Mouse (Mus musculus) limb, embryonic 11.5 days (tissue): ENCODE measurements at regions not wholly inside any gene's neighbourhood (a gene's known extent, or its start where the extent isn't known, plus 50 kb on each side); places are given as distances from the start of the nearest gene placed in this dataset.

ENCODE experiments used
- ATAC-seq: fragments of 200-750 bp; cut with Nextera tagmentation; 2 replicates; pipeline ENCODE4 v1.8.0; 2017; ENCODE audit warnings: low read depth; ENCODE audit not compliant: insufficient number of reproducible peaks, low FRiP score, low TSS enrichment
- DNase-seq: peaks from one replicate; pipeline ENCODE4 v3.0.0-alpha.2; 2015; ENCODE audit warnings: low spot score
- H3K27ac ChIP-seq: fragments of 300-500 bp; sonication (generic); replicated peaks from 2 replicates; pipeline ENCODE4 v1.5.1; 2014; ENCODE audit warnings: low read depth, mild to moderate bottlenecking, low read length
- H3K27me3 ChIP-seq: fragments of 300-500 bp; sonication (generic); 2 replicates; pipeline ENCODE4 v1.6.1; 2014; ENCODE audit warnings: mild to moderate bottlenecking, low read length, mixed read lengths; ENCODE audit not compliant: control insufficient read depth, insufficient read depth
- H3K36me3 ChIP-seq: fragments of 300-500 bp; sonication (generic); 2 replicates; pipeline ENCODE4 v1.6.1; 2014; ENCODE audit warnings: mild to moderate bottlenecking, low read length, moderate library complexity, mixed read lengths; ENCODE audit not compliant: control insufficient read depth, insufficient read depth
- H3K4me1 ChIP-seq: fragments of 300-500 bp; sonication (generic); 2 replicates; pipeline ENCODE4 v1.6.1; 2014; ENCODE audit warnings: low read length, mixed read lengths; ENCODE audit not compliant: control insufficient read depth, insufficient read depth
- H3K4me2 ChIP-seq: fragments of 300-500 bp; sonication (generic); 2 replicates; pipeline ENCODE4 v1.6.1; 2014; ENCODE audit warnings: low read depth, mild to moderate bottlenecking, moderate library complexity; ENCODE audit not compliant: severe bottlenecking
- H3K4me3 ChIP-seq: fragments of 300-500 bp; sonication (generic); 2 replicates; pipeline ENCODE4 v1.5.1; 2014; ENCODE audit warnings: low read depth, low read length
- H3K9ac ChIP-seq: fragments of 300-500 bp; sonication (generic); 2 replicates; pipeline ENCODE4 v1.6.1; 2014; ENCODE audit warnings: mild to moderate bottlenecking, low read length
- H3K9me3 ChIP-seq: fragments of 300-500 bp; sonication (generic); 2 replicates; pipeline ENCODE4 v1.6.1; 2016; ENCODE audit warnings: low read length; ENCODE audit not compliant: control insufficient read depth
- WGBS: fragments of 180-500 bp; shearing (Covaris S2); extraction: QIAGEN DNeasy Blood & Tissue Kit; methylation state at CpG from one replicate; pipeline ENCODE4 v1.1.7; 2014; 5-methylcytosine and 5-hydroxymethylcytosine counted together

- H3K9me3 ChIP-seq = no peaks in the 10 kb centered on the region
- peaks cover 6% of the 10 kb centered on the region; the same call in 1 of the 2 replicates for H3K4me1 ChIP-seq
- H3K27ac ChIP-seq = no peak overlapping the region
- H3K4me3 ChIP-seq = no peak overlapping the region
- H3K4me2 ChIP-seq = no peak overlapping the region
- DNase-seq = peak; percentile 55
- 27% methylated on average over 7 of the region's 7 CpGs for WGBS
- H3K9ac ChIP-seq = no peak overlapping the region
- ATAC-seq = 0 out of 2 replicates have a peak, but pooled peaks have one; percentile 39
- H3K36me3 ChIP-seq = no peaks in the 10 kb centered on the region
- no peaks in the 10 kb centered on the region for H3K27me3 ChIP-seq
Observed at GRCm38 (mm10) chr6:52476907-52477306, 163.3 kb downstream of the Hibadh start.

GRCm38 (mm10) chr6:52477380-52477779 is 162.8 kb downstream of the Hibadh start:
- Histone ChIP-seq H3K4me2 (no peak overlapping the region), H3K36me3 (no peaks in the 10 kb centered on the region), H3K9me3 (no peaks in the 10 kb centered on the region), H3K9ac (no peak overlapping the region), H3K27me3 (no peaks in the 10 kb centered on the region), H3K4me3 (no peak overlapping the region), H3K27ac (no peak overlapping the region), H3K4me1 (peaks cover 6% of the 10 kb centered on the region; the same call in 1 of the 2 replicates)
- DNase-seq = peak; percentile 32
- 67% methylated on average over 7 of the region's 7 CpGs for WGBS
- ATAC-seq = no peak

DNA sequence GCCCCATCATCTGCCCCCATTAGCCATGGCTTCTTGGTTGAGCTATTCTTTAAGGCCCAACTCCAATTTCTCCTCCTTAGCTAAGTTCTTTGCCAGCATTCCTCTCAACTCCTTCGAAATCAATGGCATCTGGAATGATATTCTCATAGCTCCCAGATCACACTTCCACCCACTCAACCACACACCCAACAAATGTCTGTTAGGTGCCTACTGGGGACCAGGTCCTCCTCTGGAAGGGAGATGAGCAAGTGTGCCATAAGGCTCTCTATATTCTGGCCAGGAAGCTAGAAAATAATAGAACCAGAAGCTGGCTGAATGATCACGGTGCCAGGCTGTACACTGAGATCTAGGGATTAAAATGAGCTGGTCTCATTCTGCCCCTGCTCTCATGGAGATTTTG is 161.6 kb downstream of the Hibadh start:
- DNase-seq (no peak), ATAC-seq (no peak)
- Histone ChIP-seq H3K4me1 (peaks cover 6% of the 10 kb centered on the region; the same call in 1 of the 2 replicates), H3K4me3 (no peak overlapping the region), H3K9ac (no peak overlapping the region), H3K4me2 (no peak overlapping the region), H3K36me3 (no peaks in the 10 kb centered on the region), H3K27ac (no peak overlapping the region), H3K9me3 (no peaks in the 10 kb centered on the region), H3K27me3 (no peaks in the 10 kb centered on the region)
- WGBS = 78% methylated on average over 2 of the region's 2 CpGs

GRCm38 (mm10) chr6:52479200-52479599 is 161.0 kb downstream of the Hibadh start:
- no peaks in the 10 kb centered on the region for H3K9me3 ChIP-seq
- no peaks in the 10 kb centered on the region for H3K27me3 ChIP-seq
- H3K9ac ChIP-seq = no peak overlapping the region
- DNase-seq (peak; percentile 39), ATAC-seq (no peak)
- peaks cover 6% of the 10 kb centered on the region; the same call in 1 of the 2 replicates for H3K4me1 ChIP-seq
- H3K36me3 ChIP-seq = no peaks in the 10 kb centered on the region
- H3K4me2 ChIP-seq = no peak overlapping the region
- no peak overlapping the region for H3K4me3 ChIP-seq
- WGBS = 23% methylated on average over 12 of the region's 12 CpGs
- H3K27ac ChIP-seq = no peak overlapping the region

DNA sequence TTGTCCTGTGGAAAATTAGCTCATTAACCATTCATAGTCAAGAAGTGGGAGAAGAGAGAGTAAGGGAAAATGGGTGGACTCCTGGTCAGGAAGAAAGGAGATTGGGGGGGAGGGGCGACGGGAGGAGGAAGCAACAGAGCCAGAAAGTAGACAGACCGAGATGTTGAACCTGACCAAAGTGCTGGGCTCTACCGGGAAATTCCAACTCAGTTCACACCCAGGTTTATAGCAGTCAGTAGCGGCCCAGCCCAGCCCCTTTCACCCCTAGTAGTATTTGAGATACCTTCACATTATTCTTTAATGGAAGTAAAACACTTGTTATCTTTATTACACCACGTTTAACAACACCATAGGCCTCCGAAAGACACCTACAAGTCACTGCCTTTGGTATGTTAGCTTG is 158.2 kb downstream of the Hibadh start:
- no peak for ATAC-seq
- WGBS = 51% methylated on average over 7 of the region's 7 CpGs

GRCm38 (mm10) chr6:52486146-52486545 is 154.0 kb downstream of the Hibadh start:
- ATAC-seq = no peak
- Histone ChIP-seq H3K4me1 (peaks cover 3% of the 10 kb centered on the region; the same call in 1 of the 2 replicates), H3K9ac (no peak overlapping the region), H3K27ac (no peak overlapping the region), H3K4me3 (no peak overlapping the region), H3K9me3 (no peaks in the 10 kb centered on the region), H3K36me3 (no peaks in the 10 kb centered on the region), H3K27me3 (no peaks in the 10 kb centered on the region), H3K4me2 (no peak overlapping the region)
- no peak for DNase-seq
- WGBS = 80% methylated on average over 9 of the region's 9 CpGs

More for the DNA sequence above, 158.2 kb downstream of the Hibadh start:
- Histone ChIP-seq H3K27me3 (no peaks in the 10 kb centered on the region), H3K9me3 (no peaks in the 10 kb centered on the region), H3K27ac (no peak overlapping the region), H3K9ac (no peak overlapping the region), H3K4me1 (peaks cover 9% of the 10 kb centered on the region; the same call in 1 of the 2 replicates), H3K4me2 (no peak overlapping the region), H3K4me3 (no peak overlapping the region), H3K36me3 (no peaks in the 10 kb centered on the region)
- DNase-seq = no peak

DNA sequence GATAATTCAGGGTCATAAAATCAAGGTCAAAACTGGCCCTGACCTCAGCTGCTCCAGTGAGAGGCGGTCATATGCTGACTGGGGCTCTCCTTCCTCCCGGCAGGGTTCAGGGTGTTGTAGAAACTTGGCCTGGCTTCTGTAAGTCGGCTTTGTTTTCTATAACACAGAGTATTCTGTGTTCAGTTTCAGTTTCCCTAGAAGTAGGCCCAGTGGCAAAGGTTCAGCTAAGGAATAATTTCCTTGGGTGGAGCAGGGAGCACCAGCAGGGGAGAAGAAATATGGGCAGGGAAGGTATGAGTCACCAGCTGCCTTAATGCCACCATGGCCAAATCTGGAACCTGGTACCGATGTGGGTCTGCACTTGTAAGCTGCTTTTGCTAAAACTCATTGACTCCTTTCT is 153.5 kb downstream of the Hibadh start:
- no peaks in the 10 kb centered on the region for H3K36me3 ChIP-seq
- H3K4me3 ChIP-seq = no peak overlapping the region
- H3K4me2 ChIP-seq = no peak overlapping the region
- no peak overlapping the region for H3K27ac ChIP-seq
- WGBS = 36% methylated on average over 4 of the region's 4 CpGs
- peaks cover 3% of the 10 kb centered on the region; the same call in 1 of the 2 replicates for H3K4me1 ChIP-seq
- DNase-seq (no peak), ATAC-seq (no peak)
- H3K27me3 ChIP-seq = no peaks in the 10 kb centered on the region
- no peaks in the 10 kb centered on the region for H3K9me3 ChIP-seq
- no peak overlapping the region for H3K9ac ChIP-seq

DNA sequence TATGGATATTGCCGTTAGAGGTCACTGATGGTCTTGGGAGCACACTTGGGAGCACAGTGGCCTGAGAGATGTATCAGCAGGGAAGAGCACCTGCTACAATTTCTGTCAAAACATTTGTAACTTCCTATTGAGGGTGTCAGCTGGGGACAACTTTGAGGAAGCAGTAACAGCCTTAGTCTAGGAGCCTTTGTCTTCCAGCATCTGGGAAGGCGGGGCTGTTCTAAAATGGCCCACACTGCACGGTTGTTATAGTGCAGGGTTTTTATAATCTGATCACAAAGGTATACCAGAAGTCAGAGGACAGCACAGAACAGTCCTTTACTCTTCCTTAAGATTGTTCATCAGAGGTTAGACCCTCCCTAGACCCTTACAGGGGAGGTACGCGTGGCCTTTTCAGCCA is 152.3 kb downstream of the Hibadh start:
- Histone ChIP-seq H3K9me3 (no peaks in the 10 kb centered on the region), H3K9ac (no peak overlapping the region), H3K4me1 (peaks cover 3% of the 10 kb centered on the region; the same call in 1 of the 2 replicates), H3K27ac (no peak overlapping the region), H3K4me3 (no peak overlapping the region), H3K36me3 (no peaks in the 10 kb centered on the region), H3K27me3 (no peaks in the 10 kb centered on the region), H3K4me2 (no peak overlapping the region)
- ATAC-seq (no peak), DNase-seq (no peak)
- WGBS = 86% methylated on average over 5 of the region's 5 CpGs

DNA sequence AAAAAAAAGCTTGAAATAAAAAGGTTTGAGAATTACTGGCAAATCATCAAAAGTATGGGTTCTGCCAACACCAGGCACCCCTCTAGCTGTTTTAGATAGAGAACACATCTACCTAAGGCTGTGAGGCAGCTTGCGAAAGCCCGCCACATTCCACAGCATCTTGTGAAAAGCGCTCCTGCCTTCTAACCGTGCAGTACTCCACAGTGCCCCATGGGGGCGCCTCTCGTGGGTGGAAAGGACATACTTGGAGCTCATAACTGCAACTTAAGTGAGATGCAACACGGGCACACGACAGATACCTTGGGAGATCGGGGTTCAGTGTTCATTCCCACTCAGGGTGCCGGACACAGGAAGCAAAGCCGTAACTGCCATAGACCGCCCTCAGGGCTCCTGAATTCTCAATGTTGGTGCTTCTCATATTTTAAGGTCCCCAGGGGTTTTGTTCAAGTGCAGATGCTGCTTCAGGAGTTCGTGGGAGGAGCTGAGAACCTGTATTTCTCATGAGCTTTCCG is 149.9 kb downstream of the Hibadh start:
- WGBS = 80% methylated on average over 14 of the region's 14 CpGs
- DNase-seq = no peak
- Histone ChIP-seq H3K27ac (no peak overlapping the region), H3K36me3 (no peaks in the 10 kb centered on the region), H3K4me3 (no peak overlapping the region), H3K27me3 (no peaks in the 10 kb centered on the region), H3K9me3 (no peaks in the 10 kb centered on the region), H3K9ac (no peak overlapping the region), H3K4me2 (no peak overlapping the region), H3K4me1 (peaks cover 3% of the 10 kb centered on the region; the same call in 1 of the 2 replicates)
- no peak for ATAC-seq
